Mouse (Mus musculus) CH12.LX (cell line): Measurements from ENCODE around the gene Sec22b.

Experiments used
- CTCF ChIP-seq, 2 experiments: IDR thresholded peaks in 1 of 2; conservative IDR thresholded peaks in 1 of 2; 2 replicates each; pipeline ENCODE4 v1.5.1; 2011 to 2012; ENCODE audit warnings: low read depth in 2 of 2, low read length in 2 of 2, improper control_type of control experiment in 1 of 2, inconsistent platforms in 1 of 2, mild to moderate bottlenecking in 1 of 2, moderate library complexity in 1 of 2
- E2F4 ChIP-seq: IDR thresholded peaks from 2 replicates; pipeline ENCODE4 v1.6.1; 2011; ENCODE audit warnings: low read depth, low read length, improper control_type of control experiment; ENCODE audit not compliant: insufficient replicate concordance
- EP300 ChIP-seq: IDR thresholded peaks from 2 replicates; pipeline ENCODE4 v1.6.1; 2011; ENCODE audit warnings: low read length, improper control_type of control experiment
- KAT2A ChIP-seq: IDR thresholded peaks from 2 replicates; pipeline ENCODE4 v1.6.1; 2012; ENCODE audit warnings: low read length, improper control_type of control experiment, inconsistent platforms; ENCODE audit not compliant: insufficient replicate concordance
- MAX ChIP-seq: IDR thresholded peaks from 2 replicates; pipeline ENCODE4 v1.6.1; 2011; ENCODE audit warnings: low read length, improper control_type of control experiment
- MXI1 ChIP-seq: IDR thresholded peaks from 2 replicates; pipeline ENCODE4 v1.6.1; 2011; ENCODE audit warnings: mild to moderate bottlenecking, low read depth, low read length, improper control_type of control experiment
- POLR2A ChIP-seq: IDR thresholded peaks from 2 replicates; pipeline ENCODE4 v1.6.1; 2011; ENCODE audit warnings: low read depth, mild to moderate bottlenecking, improper control_type of control experiment, low read length
- SIN3A ChIP-seq: IDR thresholded peaks from 2 replicates; pipeline ENCODE4 v1.6.1; 2012; ENCODE audit warnings: low read length, improper control_type of control experiment, inconsistent platforms

GRCm38 (mm10) chr3:97938814-97939526 is 38.0 kb downstream of the Sec22b start:
- TF ChIP-seq POLR2A, result no peak
- no peak for TF ChIP-seq CTCF (conservative IDR thresholded peaks at IDR 0.05 in 1 of 2, IDR thresholded peaks at IDR 0.05 in 1 of 2; ENCODE audit: low read depth in 2 of 2, low read length in 2 of 2)
- TF ChIP-seq EP300, result no peak
- no peak for TF ChIP-seq MAX
- no peak for TF ChIP-seq KAT2A
- no peak for TF ChIP-seq MXI1
- TF ChIP-seq E2F4, result no peak
- TF ChIP-seq SIN3A, result no peak
